Mouse (Mus musculus): ENCODE data around the gene Hivep3. TPM values are rescaled to one million over a fixed set of nuclear protein-coding genes. Genes with fewer than 3 reads are reported as not detected.
A peak's percentile ranks its signal among the peaks of the same experiment; 100 is the strongest.

Hivep3 gene
- polyA plus RNA-seq, 1 experiment from 2014 or later = 16.5 TPM

DNA sequence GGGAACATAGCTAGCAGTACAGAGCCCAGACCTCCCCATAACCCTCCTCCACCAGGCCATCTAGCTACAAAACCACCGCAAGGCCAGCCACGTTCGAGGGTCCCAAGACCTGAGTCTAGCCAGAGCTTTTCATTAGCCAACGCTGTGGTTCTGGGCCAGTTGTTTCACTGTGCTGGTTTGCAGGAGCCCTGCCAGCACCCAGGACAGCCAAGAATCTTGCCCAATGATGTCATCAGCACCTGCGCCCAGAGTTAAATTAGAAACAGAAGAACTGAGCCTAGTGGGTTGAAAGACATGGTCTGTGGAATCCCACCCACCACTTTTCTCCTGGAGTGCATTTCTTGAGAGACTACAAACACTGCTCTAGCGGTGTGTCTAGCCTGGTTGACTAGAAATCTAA is 392.5 kb downstream of the Hivep3 start:
- Histone ChIP-seq H3K27me3 (ENCODE audit: control insufficient read depth, insufficient read depth, low read length) (no peaks in the 10 kb centered on the region), H3K36me3 (replicated peaks; ENCODE audit: control insufficient read depth, insufficient read depth) (no peaks in the 10 kb centered on the region), H3K4me1 (replicated peaks; ENCODE audit: control insufficient read depth, insufficient read depth, low read length) (no peaks in the 10 kb centered on the region; the same call in 1 of the 2 replicates), H3K4me2 (replicated peaks) (no peak overlapping the region), H3K9ac (no peak overlapping the region), H3K9me3 (ENCODE audit: control insufficient read depth, low read length) (no peaks in the 10 kb centered on the region), H3K4me3 (replicated peaks; ENCODE audit: low read length) (no peak overlapping the region), H3K27ac (no peak overlapping the region)
- ATAC-seq (ENCODE audit: low FRiP score) (no peak), DNase-seq (ENCODE audit: low spot score) (no peak)
- WGBS = 94% methylated on average over 6 of the region's 6 CpGs

DNA sequence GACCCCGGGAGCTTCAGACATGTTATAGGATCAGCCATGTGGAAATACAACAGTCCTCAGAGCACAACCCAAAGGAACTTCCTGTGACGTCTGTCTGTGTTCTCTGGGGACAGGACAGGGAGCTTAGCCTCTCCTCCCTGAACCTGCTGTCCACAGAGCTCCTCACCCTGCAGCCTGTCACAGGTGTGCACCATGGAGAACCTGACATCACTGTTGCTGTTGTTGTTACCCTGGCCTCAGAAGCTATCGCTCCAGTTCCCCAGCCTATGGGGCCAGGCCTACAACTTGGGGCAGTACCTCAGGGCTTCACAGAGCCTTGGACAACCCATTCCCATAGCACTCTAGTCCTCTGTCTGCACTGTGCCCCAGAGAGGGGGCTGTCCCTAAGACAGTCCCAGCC is 393.7 kb downstream of the Hivep3 start:
- Histone ChIP-seq H3K4me2 (replicated peaks) (no peak overlapping the region), H3K36me3 (replicated peaks; ENCODE audit: control insufficient read depth, insufficient read depth) (no peaks in the 10 kb centered on the region), H3K27me3 (ENCODE audit: control insufficient read depth, insufficient read depth, low read length) (no peaks in the 10 kb centered on the region), H3K4me3 (replicated peaks; ENCODE audit: low read length) (no peak overlapping the region), H3K4me1 (replicated peaks; ENCODE audit: control insufficient read depth, insufficient read depth, low read length) (no peaks in the 10 kb centered on the region; the same call in 1 of the 2 replicates), H3K9me3 (ENCODE audit: control insufficient read depth, low read length) (no peaks in the 10 kb centered on the region), H3K9ac (no peak overlapping the region), H3K27ac (no peak overlapping the region)
- ATAC-seq (ENCODE audit: low FRiP score) (no peak), DNase-seq (ENCODE audit: low spot score) (no peak)
- 82% methylated on average over 3 of the region's 3 CpGs for WGBS

DNA sequence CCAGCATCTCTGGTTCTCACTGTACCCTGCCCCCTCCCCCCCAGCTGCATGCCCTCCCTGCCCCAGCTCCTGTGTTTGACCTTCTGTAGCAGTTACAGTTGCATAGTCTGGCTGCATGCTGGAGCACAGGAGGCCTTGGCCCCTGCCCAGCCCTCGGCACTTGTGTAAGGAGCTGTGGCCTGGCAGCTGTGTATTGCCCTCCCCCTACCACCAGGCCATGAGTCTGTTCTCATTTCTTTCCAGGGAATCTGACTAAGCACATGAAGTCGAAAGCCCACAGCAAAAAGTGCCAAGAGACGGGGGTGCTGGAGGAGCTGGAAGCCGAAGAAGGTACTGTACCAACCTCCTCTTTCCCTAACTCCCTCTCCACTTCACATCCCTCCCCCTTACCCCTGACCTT is 394.4 kb downstream of the Hivep3 start:
- Histone ChIP-seq H3K36me3 (replicated peaks; ENCODE audit: control insufficient read depth, insufficient read depth) (no peaks in the 10 kb centered on the region), H3K4me3 (replicated peaks; ENCODE audit: low read length) (no peak overlapping the region), H3K27ac (no peak overlapping the region), H3K4me2 (replicated peaks) (no peak overlapping the region), H3K27me3 (ENCODE audit: control insufficient read depth, insufficient read depth, low read length) (no peaks in the 10 kb centered on the region), H3K9me3 (ENCODE audit: control insufficient read depth, low read length) (no peaks in the 10 kb centered on the region), H3K9ac (no peak overlapping the region), H3K4me1 (replicated peaks; ENCODE audit: control insufficient read depth, insufficient read depth, low read length) (no peaks in the 10 kb centered on the region; the same call in 1 of the 2 replicates)
- 63% methylated on average over 4 of the region's 4 CpGs for WGBS
- DNase-seq (ENCODE audit: low spot score) = no peak
- ATAC-seq (ENCODE audit: low FRiP score) = no peak

DNA sequence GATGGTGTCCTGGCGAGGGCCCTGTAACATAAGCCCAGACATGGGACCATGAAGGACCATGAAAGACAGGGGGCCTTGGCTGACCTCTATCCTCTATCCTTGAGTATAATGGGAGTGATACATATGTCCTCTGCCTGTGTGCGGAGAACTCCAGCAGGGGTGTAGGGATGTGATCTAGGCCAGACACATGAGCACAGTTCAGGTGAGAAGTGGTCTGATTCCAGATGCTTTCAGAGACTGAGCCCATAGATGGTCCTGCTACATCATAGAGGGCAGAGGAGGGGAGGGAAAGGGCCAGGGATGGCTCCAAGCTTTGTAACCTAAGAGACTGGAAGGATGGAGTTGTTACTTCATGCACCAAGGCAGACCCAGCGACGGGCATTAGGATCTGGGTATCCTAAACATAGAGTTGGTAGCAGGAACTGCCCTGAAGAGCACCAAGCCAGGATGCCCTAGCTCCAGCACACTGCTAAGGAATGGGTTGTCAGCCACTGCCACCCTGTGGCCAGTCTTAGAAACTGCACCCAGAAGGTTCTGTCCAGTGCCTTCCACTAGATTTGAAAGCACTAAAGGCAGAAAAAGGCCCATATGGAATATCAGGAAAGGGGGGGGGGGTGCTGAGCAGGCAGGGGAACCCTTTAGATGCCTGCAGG is 395.8 kb downstream of the Hivep3 start:
- H3K9ac ChIP-seq = no peak overlapping the region
- no peak overlapping the region for H3K27ac ChIP-seq
- no peaks in the 10 kb centered on the region for H3K27me3 ChIP-seq (ENCODE audit: control insufficient read depth, insufficient read depth, low read length)
- H3K4me1 ChIP-seq (replicated peaks; ENCODE audit: control insufficient read depth, insufficient read depth, low read length) = no peaks in the 10 kb centered on the region; the same call in 1 of the 2 replicates
- no peak overlapping the region for H3K4me3 ChIP-seq (replicated peaks; ENCODE audit: low read length)
- DNase-seq (ENCODE audit: low spot score) = peak; percentile 83
- no peaks in the 10 kb centered on the region for H3K36me3 ChIP-seq (replicated peaks; ENCODE audit: control insufficient read depth, insufficient read depth)
- H3K4me2 ChIP-seq (replicated peaks) = no peak overlapping the region
- WGBS = 61% methylated on average over 4 of the region's 4 CpGs
- ATAC-seq (ENCODE audit: low FRiP score) = peak; percentile 74; the same call in 1 of the 2 replicates
- H3K9me3 ChIP-seq (ENCODE audit: control insufficient read depth, low read length) = no peaks in the 10 kb centered on the region

DNA sequence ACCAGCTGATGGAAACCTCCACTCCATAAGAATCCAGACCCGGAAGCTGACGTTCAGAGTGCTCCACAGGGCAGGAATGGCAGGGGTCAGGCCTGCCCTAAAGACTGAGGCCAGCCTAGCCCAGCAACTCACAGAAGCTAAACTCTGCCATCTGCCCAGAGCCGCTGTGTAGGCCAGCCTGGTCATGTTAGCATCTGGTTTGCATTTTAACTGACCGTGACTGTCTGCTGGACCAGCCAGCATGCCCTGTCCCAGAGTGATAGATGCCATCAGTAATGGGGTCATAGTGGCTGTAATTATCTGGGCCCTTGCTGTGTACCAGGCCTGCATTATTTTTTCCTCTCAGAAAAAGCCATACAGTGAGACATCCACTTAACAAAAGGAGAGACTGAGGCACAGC is 397.3 kb downstream of the Hivep3 start:
- no peak for ATAC-seq (ENCODE audit: low FRiP score)
- 45% methylated on average over 4 of the region's 4 CpGs for WGBS
- no peaks in the 10 kb centered on the region for H3K36me3 ChIP-seq (replicated peaks; ENCODE audit: control insufficient read depth, insufficient read depth)
- no peak for DNase-seq (ENCODE audit: low spot score)
- no peak overlapping the region for H3K4me3 ChIP-seq (replicated peaks; ENCODE audit: low read length)
- H3K27ac ChIP-seq = no peak overlapping the region
- H3K9ac ChIP-seq = no peak overlapping the region
- H3K9me3 ChIP-seq (ENCODE audit: control insufficient read depth, low read length) = no peaks in the 10 kb centered on the region
- H3K4me2 ChIP-seq (replicated peaks) = no peak overlapping the region
- H3K4me1 ChIP-seq (replicated peaks; ENCODE audit: control insufficient read depth, insufficient read depth, low read length) = no peaks in the 10 kb centered on the region; the same call in 1 of the 2 replicates
- H3K27me3 ChIP-seq (ENCODE audit: control insufficient read depth, insufficient read depth, low read length) = no peaks in the 10 kb centered on the region

DNA sequence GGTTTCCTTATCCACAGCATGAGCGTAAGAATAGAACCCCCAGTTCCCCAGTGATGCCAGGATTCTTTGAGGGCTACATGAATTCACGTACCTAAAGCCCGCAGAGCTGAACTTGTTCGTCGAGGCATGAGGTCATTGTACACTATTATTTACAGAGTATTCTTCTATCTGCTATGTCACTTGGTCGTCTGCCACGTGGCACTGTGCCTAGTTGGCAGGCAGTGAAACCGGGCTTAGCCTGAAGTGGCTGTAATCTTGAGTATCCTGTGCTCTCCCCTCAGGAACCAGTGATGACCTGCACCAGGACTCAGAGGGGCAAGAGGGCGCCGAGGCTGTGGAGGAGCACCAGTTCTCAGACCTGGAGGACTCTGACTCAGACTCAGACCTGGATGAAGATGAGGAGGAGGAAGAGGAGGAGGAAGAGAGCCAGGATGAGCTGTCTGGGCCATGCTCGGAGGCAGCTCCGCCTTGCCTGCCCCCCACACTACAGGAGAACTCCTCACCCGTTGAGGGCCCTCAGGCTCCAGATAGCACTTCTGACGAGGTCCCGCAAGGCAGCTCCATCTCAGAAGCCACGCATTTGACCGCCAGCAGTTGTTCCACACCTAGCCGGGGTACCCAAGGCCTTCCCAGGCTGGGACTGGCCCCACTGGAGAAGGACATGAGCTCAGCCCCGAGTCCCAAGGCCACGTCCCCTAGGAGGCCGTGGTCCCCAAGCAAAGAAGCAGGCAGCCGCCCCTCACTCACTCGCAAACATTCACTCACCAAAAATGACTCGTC is 398.0 kb downstream of the Hivep3 start:
- no peaks in the 10 kb centered on the region for H3K9me3 ChIP-seq (ENCODE audit: control insufficient read depth, low read length)
- H3K9ac ChIP-seq = no peak overlapping the region
- no peak overlapping the region for H3K27ac ChIP-seq
- no peaks in the 10 kb centered on the region for H3K36me3 ChIP-seq (replicated peaks; ENCODE audit: control insufficient read depth, insufficient read depth)
- ATAC-seq (ENCODE audit: low FRiP score) (no peak), DNase-seq (ENCODE audit: low spot score) (peak; percentile 61)
- no peak overlapping the region for H3K4me2 ChIP-seq (replicated peaks)
- no peaks in the 10 kb centered on the region for H3K27me3 ChIP-seq (ENCODE audit: control insufficient read depth, insufficient read depth, low read length)
- no peaks in the 10 kb centered on the region; the same call in 1 of the 2 replicates for H3K4me1 ChIP-seq (replicated peaks; ENCODE audit: control insufficient read depth, insufficient read depth, low read length)
- H3K4me3 ChIP-seq (replicated peaks; ENCODE audit: low read length) = no peak overlapping the region
- WGBS = 78% methylated on average over 24 of the region's 24 CpGs

DNA sequence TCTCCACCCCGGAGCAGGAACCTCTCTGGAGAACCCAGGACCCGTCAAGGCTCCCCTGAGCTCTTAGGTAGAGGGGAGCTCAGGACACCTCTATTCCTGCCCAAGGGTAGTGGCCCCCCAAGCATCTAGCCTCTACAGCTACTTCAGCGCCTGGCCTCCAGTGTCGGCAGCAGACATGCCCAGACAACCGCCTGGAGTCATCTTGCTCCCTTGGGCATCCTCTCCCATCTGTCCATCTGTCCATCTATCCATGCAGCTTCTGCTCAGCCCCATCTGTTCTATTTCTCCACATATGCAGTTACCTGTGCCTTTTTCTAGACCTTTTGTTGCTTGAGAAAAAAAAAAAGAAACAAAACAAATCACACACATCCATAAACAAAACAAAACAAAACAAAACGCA is 400.6 kb downstream of the Hivep3 start:
- Histone ChIP-seq H3K4me3 (replicated peaks; ENCODE audit: low read length) (no peak overlapping the region), H3K36me3 (replicated peaks; ENCODE audit: control insufficient read depth, insufficient read depth) (no peaks in the 10 kb centered on the region), H3K9ac (no peak overlapping the region), H3K27me3 (ENCODE audit: control insufficient read depth, insufficient read depth, low read length) (no peaks in the 10 kb centered on the region), H3K27ac (no peak overlapping the region), H3K4me2 (replicated peaks) (no peak overlapping the region), H3K9me3 (ENCODE audit: control insufficient read depth, low read length) (no peaks in the 10 kb centered on the region), H3K4me1 (replicated peaks; ENCODE audit: control insufficient read depth, insufficient read depth, low read length) (no peaks in the 10 kb centered on the region; the same call in 1 of the 2 replicates)
- ATAC-seq (ENCODE audit: low FRiP score) = no peak
- 74% methylated on average over 6 of the region's 6 CpGs for WGBS
- no peak for DNase-seq (ENCODE audit: low spot score)

DNA sequence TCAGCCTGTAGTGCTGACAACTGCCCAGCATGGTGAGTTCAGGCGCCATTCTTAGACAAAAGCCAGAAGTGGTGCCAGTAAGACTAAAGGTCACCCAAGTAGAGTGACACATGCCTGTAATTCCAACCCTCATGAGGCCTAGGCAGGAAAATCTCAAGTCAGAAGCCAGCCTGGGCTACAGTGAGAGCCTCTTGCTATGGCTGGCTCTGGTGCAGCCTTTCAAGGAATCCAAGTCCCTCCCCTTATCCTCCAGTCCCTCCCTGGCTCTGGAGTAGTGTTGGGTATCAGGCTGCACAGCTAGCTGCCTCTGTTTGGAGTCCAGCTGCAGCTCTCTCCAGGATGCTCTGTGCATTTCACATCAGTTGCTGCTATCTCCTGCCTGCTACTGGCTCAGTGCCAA is 408.2 kb downstream of the Hivep3 start:
- no peak for DNase-seq (ENCODE audit: low spot score)

DNA sequence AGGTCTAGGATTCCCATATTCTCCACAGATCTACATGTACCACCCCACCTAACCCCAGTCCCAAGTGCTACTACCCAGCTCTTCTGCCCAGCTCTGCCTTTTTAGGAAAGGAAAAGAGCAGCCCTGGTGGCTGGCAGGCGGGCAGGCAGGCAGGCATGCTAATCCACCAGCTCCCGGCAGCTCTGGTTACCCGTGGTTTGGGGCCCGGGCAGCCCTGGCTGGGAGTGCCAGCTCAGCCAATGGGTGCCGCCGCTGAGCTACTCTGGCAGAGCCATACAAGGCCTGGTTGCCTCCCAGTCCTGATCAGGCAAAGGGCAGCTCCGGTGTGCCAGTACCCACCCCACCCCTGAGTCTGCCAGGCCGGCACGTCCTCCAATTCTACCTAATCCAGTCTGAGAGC is 409.3 kb downstream of the Hivep3 start:
- DNase-seq (ENCODE audit: low spot score) = no peak
- H3K36me3 ChIP-seq (replicated peaks; ENCODE audit: control insufficient read depth, insufficient read depth) = no peaks in the 10 kb centered on the region
- ATAC-seq (ENCODE audit: low FRiP score) = 0 out of 2 replicates have a peak, but pooled peaks have one; percentile 21
- 77% methylated on average over 9 of the region's 9 CpGs for WGBS
- H3K27ac ChIP-seq = no peak overlapping the region
- H3K9ac ChIP-seq = no peak overlapping the region
- H3K4me1 ChIP-seq (replicated peaks; ENCODE audit: control insufficient read depth, insufficient read depth, low read length) = no peaks in the 10 kb centered on the region
- no peaks in the 10 kb centered on the region for H3K9me3 ChIP-seq (ENCODE audit: control insufficient read depth, low read length)
- no peaks in the 10 kb centered on the region for H3K27me3 ChIP-seq (ENCODE audit: control insufficient read depth, insufficient read depth, low read length)
- H3K4me2 ChIP-seq (replicated peaks) = no peak overlapping the region
- H3K4me3 ChIP-seq (replicated peaks; ENCODE audit: low read length) = no peak overlapping the region

More for the DNA sequence above, 408.2 kb downstream of the Hivep3 start:
- Histone ChIP-seq H3K36me3 (replicated peaks; ENCODE audit: control insufficient read depth, insufficient read depth) (no peaks in the 10 kb centered on the region), H3K9me3 (ENCODE audit: control insufficient read depth, low read length) (no peaks in the 10 kb centered on the region), H3K27me3 (ENCODE audit: control insufficient read depth, insufficient read depth, low read length) (no peaks in the 10 kb centered on the region), H3K4me3 (replicated peaks; ENCODE audit: low read length) (no peak overlapping the region), H3K4me2 (replicated peaks) (no peak overlapping the region), H3K27ac (no peak overlapping the region), H3K9ac (no peak overlapping the region), H3K4me1 (replicated peaks; ENCODE audit: control insufficient read depth, insufficient read depth, low read length) (no peaks in the 10 kb centered on the region)
- no peak for ATAC-seq (ENCODE audit: low FRiP score)
- WGBS = 73% methylated on average over 1 of the region's 1 CpGs
